8 mouse cellular contexts compared by ENCODE assay signal in genomic region chr11:95648827-95649226, GRCm38 (mm10). TPM values are rescaled to one million over a fixed set of nuclear protein-coding genes. Genes with fewer than 3 reads are reported as not detected.
DNase-seq lines count a peak whose midpoint lies in the region; ATAC-seq lines count a peak whose summit lies in the region.

No protein-coding gene starts in this region.

- no peaks in the 10 kb centered on the region for H3K9me3 ChIP-seq in liver, embryonic 12.5 days (replicated peaks)
- H3K9me3 ChIP-seq in limb, embryonic 11.5 days (ENCODE audit: control insufficient read depth, low read length) = no peaks in the 10 kb centered on the region

- peaks cover 86% of the 10 kb centered on the region for H3K27me3 ChIP-seq in liver, embryonic 12.5 days (replicated peaks)
- H3K27me3 ChIP-seq in limb, embryonic 11.5 days (ENCODE audit: control insufficient read depth, insufficient read depth, low read length) = peaks cover 15% of the 10 kb centered on the region

- no peak overlapping the region for H3K4me3 ChIP-seq in liver, embryonic 12.5 days
- H3K4me3 ChIP-seq in limb, embryonic 11.5 days (ENCODE audit: low read depth, low read length) = no peak overlapping the region

- ATAC-seq in liver, embryonic 12.5 days = no peak
- peak; percentile 41; the same call in 1 of the 2 replicates for ATAC-seq in limb, embryonic 11.5 days (ENCODE audit: insufficient number of reproducible peaks, low FRiP score, low TSS enrichment, low read depth)

- no peak overlapping the region for H3K27ac ChIP-seq in liver, embryonic 12.5 days
- H3K27ac ChIP-seq in limb, embryonic 11.5 days (replicated peaks; ENCODE audit: low read depth, low read length) = no peak overlapping the region

- no peak overlapping the region for H3K4me2 ChIP-seq in liver, embryonic 12.5 days
- no peak overlapping the region for H3K4me2 ChIP-seq in limb, embryonic 11.5 days (ENCODE audit: low read depth, severe bottlenecking)

- 2% methylated on average over 4 of the region's 4 CpGs for WGBS in liver, embryonic 12.5 days (ENCODE audit: insufficient replicate concordance)
- WGBS in limb, embryonic 11.5 days = 1% methylated on average over 4 of the region's 4 CpGs

- H3K9ac ChIP-seq in liver, embryonic 12.5 days = no peak overlapping the region
- H3K9ac ChIP-seq in limb, embryonic 11.5 days (ENCODE audit: low read length) = no peak overlapping the region

- no peaks in the 10 kb centered on the region for H3K36me3 ChIP-seq in liver, embryonic 12.5 days
- no peaks in the 10 kb centered on the region for H3K36me3 ChIP-seq in limb, embryonic 11.5 days (ENCODE audit: control insufficient read depth, insufficient read depth, low read length)

- peak; percentile 72 for DNase-seq in liver
- DNase-seq in cerebellum, postnatal 14 days = peak; percentile 85 to 90
- peak; percentile 69 to 80 for DNase-seq in frontal cortex, postnatal 25 days (ENCODE audit: low spot score in 2 of 2)
- peak; percentile 51 to 81 for DNase-seq in kidney, adult 8-10 months
- peak; percentile 89 for DNase-seq in limb, embryonic 11.5 days (ENCODE audit: low spot score)
- DNase-seq in ovary, postnatal 10 days (ENCODE audit: low spot score) = peak; percentile 64
- peak; percentile 10 to 34 for DNase-seq in thymus, adult 18-20 months

- H3K4me1 ChIP-seq in liver, embryonic 12.5 days = peaks cover 9% of the 10 kb centered on the region
- H3K4me1 ChIP-seq in limb, embryonic 11.5 days (ENCODE audit: control insufficient read depth, insufficient read depth, low read length) = peaks cover 26% of the 10 kb centered on the region

RNA-seq across cellular contexts. Expression of gene Phb, which starts 17.9 kb away (rescaled TPM):
- 205 and 206 TPM in 2 replicates for polyA plus RNA-seq in liver, embryonic 12.5 days (2016; fragmentation: Nextera tagmentation; extraction: Ambion mirVana)
- polyA plus RNA-seq in limb, embryonic 11.5 days (2014; fragmentation: Nextera tagmentation; extraction: Ambion mirVana) = 240 and 256 TPM in 2 replicates

Comparison
In these comparisons a context has a peak if more than half of its experiments do, and no peak if none do; other contexts are left out.
1. DNase-seq: peak in every context shown above with its lines; median percentile 89 in limb, embryonic 11.5 days; 88 in cerebellum, postnatal 14 days; 74 in frontal cortex, postnatal 25 days; 72 in liver; 66 in kidney, adult 8-10 months; 64 in ovary, postnatal 10 days; 22 in thymus, adult 18-20 months.